Mouse (Mus musculus) megakaryocyte, embryonic 14.5 days (primary cell): ENCODE measurements around the gene Prox2.

Experiments used
- FLI1 ChIP-seq: IDR thresholded peaks from 2 replicates; pipeline ENCODE4 v1.6.1; 2012; ENCODE audit warnings: low read length, inconsistent platforms, mixed read lengths
- GATA1 ChIP-seq: IDR thresholded peaks from 3 replicates; pipeline ENCODE4 v1.6.1; 2012; ENCODE audit warnings: mixed read lengths, low read length, inconsistent platforms, borderline replicate concordance

GRCm38 (mm10) chr12:85109426-85109825, 1.1 kb downstream of the Prox2 start:
- TF ChIP-seq GATA1 (no peak), FLI1 (no peak)
